Mouse (Mus musculus): ENCODE results near the gene Arl15. TPM values are rescaled to one million over a fixed set of nuclear protein-coding genes. Genes with fewer than 3 reads are reported as not detected.

Gene Arl15
- polyA plus RNA-seq, 1 experiment from 2014 or later, result 10.8 TPM

GRCm38 (mm10) chr13:114128366-114128765 lies 334.1 kb downstream of the Arl15 start:
- Histone ChIP-seq H3K4me1 (replicated peaks; ENCODE audit: insufficient read depth, low read length) (no peaks in the 10 kb centered on the region), H3K27ac (no peak overlapping the region), H3K4me3 (replicated peaks; ENCODE audit: low read depth, low read length) (no peak overlapping the region), H3K9ac (ENCODE audit: low read depth, low read length) (no peak overlapping the region), H3K4me2 (ENCODE audit: low read length) (no peak overlapping the region), H3K27me3 (ENCODE audit: insufficient read depth, low read length) (no peaks in the 10 kb centered on the region), H3K9me3 (replicated peaks; ENCODE audit: low read length) (no peaks in the 10 kb centered on the region), H3K36me3 (ENCODE audit: insufficient read depth, low read length) (no peaks in the 10 kb centered on the region)
- ATAC-seq (replicated peaks; ENCODE audit: low FRiP score, low read depth), result no peak
- TF ChIP-seq CTCF (IDR thresholded peaks at IDR 0.05; ENCODE audit: low read depth), result peak; percentile 50
- 74% methylated on average over 2 of the region's 2 CpGs for WGBS
- no peak for DNase-seq (ENCODE audit: low spot score)

GRCm38 (mm10) chr13:114129986-114130385 lies 335.7 kb downstream of the Arl15 start:
- DNase-seq (ENCODE audit: low spot score) (no peak), ATAC-seq (replicated peaks; ENCODE audit: low FRiP score, low read depth) (no peak)
- no peaks in the 10 kb centered on the region for H3K4me1 ChIP-seq (replicated peaks; ENCODE audit: insufficient read depth, low read length)
- no peak overlapping the region for H3K4me2 ChIP-seq (ENCODE audit: low read length)
- no peak overlapping the region for H3K27ac ChIP-seq
- H3K9ac ChIP-seq (ENCODE audit: low read depth, low read length), result no peak overlapping the region
- no peaks in the 10 kb centered on the region for H3K27me3 ChIP-seq (ENCODE audit: insufficient read depth, low read length)
- H3K4me3 ChIP-seq (replicated peaks; ENCODE audit: low read depth, low read length), result no peak overlapping the region
- WGBS, result 65% methylated on average over 11 of the region's 11 CpGs
- H3K9me3 ChIP-seq (replicated peaks; ENCODE audit: low read length), result no peaks in the 10 kb centered on the region
- H3K36me3 ChIP-seq (ENCODE audit: insufficient read depth, low read length), result no peaks in the 10 kb centered on the region
- no peak for TF ChIP-seq CTCF (IDR thresholded peaks at IDR 0.05; ENCODE audit: low read depth)

- Histone ChIP-seq H3K36me3 (ENCODE audit: insufficient read depth, low read length) (no peaks in the 10 kb centered on the region), H3K9ac (ENCODE audit: low read depth, low read length) (no peak overlapping the region), H3K27me3 (ENCODE audit: insufficient read depth, low read length) (no peaks in the 10 kb centered on the region), H3K4me2 (ENCODE audit: low read length) (no peak overlapping the region), H3K9me3 (replicated peaks; ENCODE audit: low read length) (no peaks in the 10 kb centered on the region), H3K27ac (no peak overlapping the region), H3K4me1 (replicated peaks; ENCODE audit: insufficient read depth, low read length) (no peaks in the 10 kb centered on the region), H3K4me3 (replicated peaks; ENCODE audit: low read depth, low read length) (no peak overlapping the region)
- no peak for ATAC-seq (replicated peaks; ENCODE audit: low FRiP score, low read depth)
- 51% methylated on average over 11 of the region's 11 CpGs for WGBS
- TF ChIP-seq CTCF (IDR thresholded peaks at IDR 0.05; ENCODE audit: low read depth), result no peak
- DNase-seq (ENCODE audit: low spot score), result no peak
These were observed 336.4 kb downstream of the Arl15 start for GRCm38 (mm10) chr13:114130566-114131319.

- Histone ChIP-seq H3K36me3 (ENCODE audit: insufficient read depth, low read length) (no peaks in the 10 kb centered on the region), H3K4me1 (replicated peaks; ENCODE audit: insufficient read depth, low read length) (no peaks in the 10 kb centered on the region), H3K4me2 (ENCODE audit: low read length) (no peak overlapping the region), H3K9me3 (replicated peaks; ENCODE audit: low read length) (no peaks in the 10 kb centered on the region), H3K27ac (no peak overlapping the region), H3K27me3 (ENCODE audit: insufficient read depth, low read length) (no peaks in the 10 kb centered on the region), H3K4me3 (replicated peaks; ENCODE audit: low read depth, low read length) (no peak overlapping the region), H3K9ac (ENCODE audit: low read depth, low read length) (no peak overlapping the region)
- 82% methylated on average over 8 of the region's 8 CpGs for WGBS
- ATAC-seq (replicated peaks; ENCODE audit: low FRiP score, low read depth), result no peak
- DNase-seq (ENCODE audit: low spot score), result no peak
- TF ChIP-seq CTCF (IDR thresholded peaks at IDR 0.05; ENCODE audit: low read depth), result no peak
These were observed 344.6 kb downstream of the Arl15 start for GRCm38 (mm10) chr13:114138921-114139320.

GRCm38 (mm10) chr13:114139570-114139969 lies 345.3 kb downstream of the Arl15 start:
- 76% methylated on average over 9 of the region's 9 CpGs for WGBS
- ATAC-seq (replicated peaks; ENCODE audit: low FRiP score, low read depth) (no peak), DNase-seq (ENCODE audit: low spot score) (no peak)
- no peak for TF ChIP-seq CTCF (IDR thresholded peaks at IDR 0.05; ENCODE audit: low read depth)
- H3K27me3 ChIP-seq (ENCODE audit: insufficient read depth, low read length), result no peaks in the 10 kb centered on the region
- no peak overlapping the region for H3K4me3 ChIP-seq (replicated peaks; ENCODE audit: low read depth, low read length)
- no peak overlapping the region for H3K27ac ChIP-seq
- no peaks in the 10 kb centered on the region for H3K4me1 ChIP-seq (replicated peaks; ENCODE audit: insufficient read depth, low read length)
- H3K36me3 ChIP-seq (ENCODE audit: insufficient read depth, low read length), result no peaks in the 10 kb centered on the region
- H3K9me3 ChIP-seq (replicated peaks; ENCODE audit: low read length), result no peaks in the 10 kb centered on the region
- no peak overlapping the region for H3K9ac ChIP-seq (ENCODE audit: low read depth, low read length)
- no peak overlapping the region for H3K4me2 ChIP-seq (ENCODE audit: low read length)

- 87% methylated on average over 8 of the region's 8 CpGs for WGBS
- no peaks in the 10 kb centered on the region for H3K4me1 ChIP-seq (replicated peaks; ENCODE audit: insufficient read depth, low read length)
- peak; percentile 37; the same call in 1 of the 2 replicates for TF ChIP-seq CTCF (IDR thresholded peaks at IDR 0.05; ENCODE audit: low read depth)
- no peak for ATAC-seq (replicated peaks; ENCODE audit: low FRiP score, low read depth)
- no peak overlapping the region for H3K4me2 ChIP-seq (ENCODE audit: low read length)
- no peak for DNase-seq (ENCODE audit: low spot score)
- no peak overlapping the region for H3K4me3 ChIP-seq (replicated peaks; ENCODE audit: low read depth, low read length)
- no peaks in the 10 kb centered on the region for H3K36me3 ChIP-seq (ENCODE audit: insufficient read depth, low read length)
- no peaks in the 10 kb centered on the region for H3K27me3 ChIP-seq (ENCODE audit: insufficient read depth, low read length)
- no peak overlapping the region for H3K27ac ChIP-seq
- H3K9me3 ChIP-seq (replicated peaks; ENCODE audit: low read length), result no peaks in the 10 kb centered on the region
- H3K9ac ChIP-seq (ENCODE audit: low read depth, low read length), result no peak overlapping the region
These were observed 348.5 kb downstream of the Arl15 start for GRCm38 (mm10) chr13:114142826-114143225.

All from kidney, postnatal 0 days (tissue).